Mouse (Mus musculus): ENCODE data around the gene Astl. TPM values are rescaled to one million over a fixed set of nuclear protein-coding genes. Genes with fewer than 3 reads are reported as not detected.

Astl gene
- total and polyA plus RNA-seq, 3 experiments: not detected

DNA sequence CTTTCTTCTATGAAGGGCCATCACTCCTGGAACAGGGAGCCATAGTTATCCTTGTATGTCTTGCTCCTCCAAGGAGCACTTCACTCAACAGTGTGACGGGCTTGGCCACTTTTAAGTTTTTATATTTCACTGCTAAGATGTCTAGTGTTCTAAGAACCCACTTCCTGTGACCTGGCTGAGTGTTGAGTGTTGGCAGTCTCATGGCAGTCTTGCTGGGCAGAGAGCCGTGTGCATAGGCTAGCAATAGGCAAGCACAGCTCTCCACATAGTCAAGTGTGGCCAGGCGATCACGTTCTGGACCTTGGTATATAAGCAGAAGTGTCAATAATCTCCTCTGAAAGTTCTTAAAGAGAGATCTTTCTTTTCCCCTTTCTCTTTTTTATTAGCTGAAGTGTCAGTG is 20.3 kb upstream of the Astl start:
- no peaks in the 10 kb centered on the region for H3K9me3 ChIP-seq (replicated peaks; ENCODE audit: insufficient read depth, low read length)
- H3K27ac ChIP-seq (ENCODE audit: control insufficient read depth, low read depth, low read length): no peak overlapping the region
- DNase-seq (ENCODE audit: low read depth, low spot score): no peak
- H3K79me2 ChIP-seq (ENCODE audit: control insufficient read depth, insufficient read depth, low read length, poor library complexity): no peaks in the 10 kb centered on the region
- TF ChIP-seq E2F4 (IDR thresholded peaks at IDR 0.05; ENCODE audit: borderline replicate concordance, low read depth, low read length) (no peak), UBTF (IDR thresholded peaks at IDR 0.05; ENCODE audit: borderline replicate concordance, insufficient read depth, low read depth, low read length) (no peak), POLR2A (IDR thresholded peaks at IDR 0.05; ENCODE audit: control insufficient read depth in 1 of 2, insufficient read depth in 1 of 2, low read depth in 1 of 2, low read length in 2 of 2, poor library complexity in 1 of 2) (no peak), GABPA (IDR thresholded peaks at IDR 0.05; ENCODE audit: low read depth, low read length) (no peak), EP300 (IDR thresholded peaks at IDR 0.05; ENCODE audit: low read depth in 1 of 2, low read length in 2 of 2) (no peak), POLR2AphosphoS5 (IDR thresholded peaks at IDR 0.05; ENCODE audit: borderline replicate concordance, low read depth, low read length) (no peak), MAX (IDR thresholded peaks at IDR 0.05; ENCODE audit: low read length) (no peak), CTCF (IDR thresholded peaks at IDR 0.05 in 2 of 3, conservative IDR thresholded peaks at IDR 0.05 in 1 of 3; ENCODE audit: control insufficient read depth in 1 of 3, insufficient read depth in 1 of 3, low read depth in 2 of 3, low read length in 3 of 3, poor library complexity in 1 of 3, severe bottlenecking in 1 of 3) (no peak), TCF12 (IDR thresholded peaks at IDR 0.05; ENCODE audit: low read depth, low read length) (no peak), USF1 (IDR thresholded peaks at IDR 0.05; ENCODE audit: low read depth, low read length) (no peak), MXI1 (IDR thresholded peaks at IDR 0.05; ENCODE audit: low read depth, low read length) (no peak), MYB (IDR thresholded peaks at IDR 0.05; ENCODE audit: low read depth, low read length) (no peak), MAZ (IDR thresholded peaks at IDR 0.05; ENCODE audit: low read depth, low read length) (no peak), HCFC1 (IDR thresholded peaks at IDR 0.05; ENCODE audit: low read depth, low read length) (no peak)
- H3K27me3 ChIP-seq (ENCODE audit: control insufficient read depth in 1 of 2, insufficient read depth in 2 of 2, low read length in 2 of 2): peaks cover 0 to 2% of the 10 kb centered on the region in 2 experiments; a peak in 1 of 4 replicates
- no peaks in the 10 kb centered on the region for H3K4me1 ChIP-seq (ENCODE audit: control insufficient read depth in 1 of 2, insufficient read depth in 2 of 2, low read length in 2 of 2)
- H3K9ac ChIP-seq (ENCODE audit: control insufficient read depth, low read depth, low read length, poor library complexity, severe bottlenecking): no peak overlapping the region
- H3K36me3 ChIP-seq (ENCODE audit: control insufficient read depth in 1 of 2, insufficient read depth in 2 of 2, low read length in 2 of 2): no peaks in the 10 kb centered on the region
- no peak overlapping the region for H3K4me3 ChIP-seq (ENCODE audit: control insufficient read depth in 1 of 2, insufficient read depth in 1 of 2, low read depth in 2 of 2, low read length in 2 of 2)

DNA sequence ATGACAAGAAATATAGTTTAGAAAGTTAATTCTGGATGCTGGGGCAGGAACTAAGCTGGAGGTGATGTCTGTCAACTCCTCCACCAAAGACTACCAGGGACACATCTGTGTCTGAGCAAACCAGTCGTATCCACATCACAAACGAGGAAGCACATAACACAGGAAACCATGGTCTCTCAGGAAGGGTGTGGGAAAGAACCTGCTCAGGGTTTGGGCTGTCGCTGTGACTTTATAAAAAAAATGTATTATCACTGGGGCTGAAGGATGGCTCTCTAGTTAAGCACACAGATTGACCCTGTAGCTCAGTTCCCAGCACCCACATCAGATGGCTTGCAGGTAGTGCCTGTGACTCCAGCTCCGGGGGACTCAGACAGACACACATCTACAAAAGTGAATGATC is 19.4 kb upstream of the Astl start:
- Histone ChIP-seq H3K27ac (ENCODE audit: control insufficient read depth, low read depth, low read length) (no peak overlapping the region), H3K4me1 (ENCODE audit: control insufficient read depth in 1 of 2, insufficient read depth in 2 of 2, low read length in 2 of 2) (no peaks in the 10 kb centered on the region), H3K4me3 (ENCODE audit: control insufficient read depth in 1 of 2, insufficient read depth in 1 of 2, low read depth in 2 of 2, low read length in 2 of 2) (no peak overlapping the region), H3K9ac (ENCODE audit: control insufficient read depth, low read depth, low read length, poor library complexity, severe bottlenecking) (no peak overlapping the region), H3K79me2 (ENCODE audit: control insufficient read depth, insufficient read depth, low read length, poor library complexity) (no peaks in the 10 kb centered on the region), H3K9me3 (replicated peaks; ENCODE audit: insufficient read depth, low read length) (no peaks in the 10 kb centered on the region), H3K27me3 (ENCODE audit: control insufficient read depth in 1 of 2, insufficient read depth in 2 of 2, low read length in 2 of 2) (peaks cover 0 to 2% of the 10 kb centered on the region in 2 experiments; a peak in 1 of 4 replicates), H3K36me3 (ENCODE audit: control insufficient read depth in 1 of 2, insufficient read depth in 2 of 2, low read length in 2 of 2) (no peaks in the 10 kb centered on the region)
- TF ChIP-seq CHD1 (IDR thresholded peaks at IDR 0.05; ENCODE audit: low read depth, low read length) (no peak), JUND (IDR thresholded peaks at IDR 0.05; ENCODE audit: low read depth, low read length) (no peak), USF1 (IDR thresholded peaks at IDR 0.05; ENCODE audit: low read depth, low read length) (no peak), EP300 (IDR thresholded peaks at IDR 0.05; ENCODE audit: low read depth in 1 of 2, low read length in 2 of 2) (no peak), BHLHE40 (IDR thresholded peaks at IDR 0.05; ENCODE audit: borderline replicate concordance, low read depth, low read length) (no peak), E2F4 (IDR thresholded peaks at IDR 0.05; ENCODE audit: borderline replicate concordance, low read depth, low read length) (no peak), GATA1 (IDR thresholded peaks at IDR 0.05; ENCODE audit: low read depth, low read length) (no peak), NRF1 (IDR thresholded peaks at IDR 0.05; ENCODE audit: insufficient read depth, low read depth, low read length, poor library complexity, severe bottlenecking) (no peak), TAL1 (IDR thresholded peaks at IDR 0.05; ENCODE audit: low read length) (no peak), ZC3H11A (IDR thresholded peaks at IDR 0.05; ENCODE audit: low read depth, low read length) (no peak), ZNF384 (IDR thresholded peaks at IDR 0.05; ENCODE audit: low read depth, low read length) (no peak), POLR2A (IDR thresholded peaks at IDR 0.05; ENCODE audit: control insufficient read depth in 1 of 2, insufficient read depth in 1 of 2, low read depth in 1 of 2, low read length in 2 of 2, poor library complexity in 1 of 2) (no peak), TCF12 (IDR thresholded peaks at IDR 0.05; ENCODE audit: low read depth, low read length) (no peak), POLR2AphosphoS5 (IDR thresholded peaks at IDR 0.05; ENCODE audit: borderline replicate concordance, low read depth, low read length) (no peak), ZKSCAN1 (IDR thresholded peaks at IDR 0.05; ENCODE audit: low read depth, low read length) (no peak)
- no peak for DNase-seq (ENCODE audit: low read depth, low spot score)
